Mouse (Mus musculus) spleen, adult 2 months (tissue): ENCODE data around the gene Cdc73.

Experiments used
- CTCF ChIP-seq: fragments of 200-500 bp; IDR thresholded peaks from 2 replicates; pipeline ENCODE4 v1.5.1; 2011; ENCODE audit warnings: mild to moderate bottlenecking, inconsistent platforms; ENCODE audit not compliant: insufficient read depth, insufficient read length, insufficient replicate concordance; ENCODE audit errors: extremely low read depth
- POLR2A ChIP-seq: fragments of 200-500 bp; IDR thresholded peaks from 2 replicates; pipeline ENCODE4 v1.6.1; 2011; ENCODE audit warnings: low read depth, low read length, inconsistent platforms

DNA sequence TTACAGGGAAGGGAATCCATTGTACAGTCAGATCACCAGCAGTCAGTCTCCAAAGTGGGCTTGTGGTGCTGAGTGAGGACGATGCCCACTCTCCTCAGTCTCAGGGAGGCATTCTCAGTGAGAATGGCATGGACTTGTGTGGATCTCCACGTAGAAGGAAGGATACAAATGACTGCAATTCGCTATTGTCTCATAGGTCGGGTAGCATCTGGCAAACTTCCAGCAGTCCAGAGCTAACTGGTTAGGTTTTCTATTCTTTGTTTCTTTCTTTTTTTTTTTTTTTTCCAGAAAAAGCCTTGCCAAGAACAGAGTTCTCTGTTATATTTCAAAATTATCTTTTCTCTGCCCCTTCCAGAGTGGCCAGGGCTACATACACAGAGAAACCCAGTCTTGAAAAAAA is 4.3 kb upstream of the Cdc73 start:
- no peak for TF ChIP-seq POLR2A
- no peak for TF ChIP-seq CTCF
